Mouse (Mus musculus) layer of hippocampus, adult 2 months (tissue): ENCODE data around the gene Ifna4. TPM values are rescaled to one million over a fixed set of nuclear protein-coding genes. Genes with fewer than 3 reads are reported as not detected.

ENCODE experiments used
- DNase-seq, 2 experiments: peaks; one replicate each; pipeline ENCODE4 v3.0.0; 2022; ENCODE audit warnings: low spot score in 2 of 2
- H3K27ac ChIP-seq: fragments of 200-600 bp; 2 replicates; pipeline ENCODE4 v1.8.1; 2022
- H3K4me3 ChIP-seq: fragments of 200-600 bp; 2 replicates; pipeline ENCODE4 v1.8.1; 2022; ENCODE audit warnings: mild to moderate bottlenecking
- CTCF ChIP-seq: fragments of 200-600 bp; conservative IDR thresholded peaks from 2 replicates; pipeline ENCODE4 v1.8.1; 2022; ENCODE audit warnings: antibody characterized with exemption, mild to moderate bottlenecking, moderate library complexity
- total RNA-seq, 2 experiments: library from RNA; stranded (reverse); gene quantifications; 2 replicates each; pipeline ENCODE4 v1.2.3; 2021

Gene Ifna4
- total RNA-seq, 2 experiments from 2014 or later = not detected

- TF ChIP-seq CTCF = no peak
- DNase-seq = no peak
- H3K27ac ChIP-seq = no peak overlapping the region
- no peak overlapping the region for H3K4me3 ChIP-seq
Observed at GRCm38 (mm10) chr4:88875435-88876095, 33.9 kb downstream of the Ifna4 start.

GRCm38 (mm10) chr4:88876520-88876919, 34.9 kb downstream of the Ifna4 start:
- DNase-seq = no peak
- TF ChIP-seq CTCF = peak; percentile 45
- Histone ChIP-seq H3K27ac (no peak overlapping the region), H3K4me3 (no peak overlapping the region)

GRCm38 (mm10) chr4:88878246-88878645, 36.6 kb downstream of the Ifna4 start:
- no peak for TF ChIP-seq CTCF
- DNase-seq = no peak
- no peak overlapping the region for H3K4me3 ChIP-seq
- H3K27ac ChIP-seq = no peak overlapping the region

- DNase-seq = no peak
- no peak overlapping the region for H3K27ac ChIP-seq
- no peak overlapping the region for H3K4me3 ChIP-seq
- no peak for TF ChIP-seq CTCF
Observed at GRCm38 (mm10) chr4:88878772-88879171, 37.1 kb downstream of the Ifna4 start.

GRCm38 (mm10) chr4:88880101-88880500, 38.4 kb downstream of the Ifna4 start, which contains the start of gene Ifne:
Ifne (minus strand) TSS chr4:88880201.
- no peak for TF ChIP-seq CTCF
- no peak for DNase-seq
- H3K4me3 ChIP-seq = no peak within 1 kb of the TSS
- H3K27ac ChIP-seq = no peak within 1 kb of the TSS

GRCm38 (mm10) chr4:88888236-88888635, 46.6 kb downstream of the Ifna4 start:
- no peak for DNase-seq
- no peak overlapping the region for H3K4me3 ChIP-seq
- TF ChIP-seq CTCF = no peak

More at GRCm38 (mm10) chr4:88888236-88888635, 46.6 kb downstream of the Ifna4 start:
- no peak overlapping the region for H3K27ac ChIP-seq

Other genes starting within 250 kb of the Ifna4 start
- gene Ifna9, start 249.5 kb upstream of the Ifna4 start, total RNA-seq = not detected
- not detected for gene Ifna12, start 238.5 kb upstream of the Ifna4 start, total RNA-seq
- gene C87499, start 207.4 kb upstream of the Ifna4 start, total RNA-seq = not detected
- gene Ifna13, start 197.4 kb upstream of the Ifna4 start, total RNA-seq = not detected
- not detected for gene Ifna16, start 164.9 kb upstream of the Ifna4 start, total RNA-seq
- gene Ifna2, start 157.9 kb upstream of the Ifna4 start, total RNA-seq = not detected
- not detected for gene Ifnab, start 150.5 kb upstream of the Ifna4 start, total RNA-seq
- 1 to 10 TPM; 1.3 to 1.5 TPM for gene Gm26566, start 120.1 kb upstream of the Ifna4 start, total RNA-seq
- 100 to 1,000 TPM; 105 to 107 TPM for gene Klhl9, start 119.4 kb upstream of the Ifna4 start, total RNA-seq
- not detected for gene Gm13271, start 87.0 kb upstream of the Ifna4 start, total RNA-seq
- not detected for gene Gm13283, start 81.7 kb upstream of the Ifna4 start, total RNA-seq
- not detected for gene Gm13290, start 68.0 kb upstream of the Ifna4 start, total RNA-seq
- not detected for gene Gm13289, start 64.9 kb upstream of the Ifna4 start, total RNA-seq
- gene Gm13272, start 62.0 kb upstream of the Ifna4 start, total RNA-seq = not detected
- gene Ifnz, start 59.7 kb upstream of the Ifna4 start, total RNA-seq = not detected
- not detected for gene Gm13276, start 56.2 kb upstream of the Ifna4 start, total RNA-seq
- gene Gm13277, start 53.2 kb upstream of the Ifna4 start, total RNA-seq = not detected
- not detected for gene Gm13278, start 50.3 kb upstream of the Ifna4 start, total RNA-seq
- not detected for gene Gm13275, start 47.4 kb upstream of the Ifna4 start, total RNA-seq
- gene Gm13279, start 44.5 kb upstream of the Ifna4 start, total RNA-seq = not detected
- gene Gm13285, start 42.2 kb upstream of the Ifna4 start, total RNA-seq = not detected
- not detected for gene Gm13287, start 38.6 kb upstream of the Ifna4 start, total RNA-seq
- not detected for gene Gm13288, start 36.3 kb upstream of the Ifna4 start, total RNA-seq
- not detected for gene Ifna7, start 25.6 kb upstream of the Ifna4 start, total RNA-seq
- gene Ifna11, start 21.9 kb upstream of the Ifna4 start, total RNA-seq = not detected
- gene Ifna6, start 14.4 kb upstream of the Ifna4 start, total RNA-seq = not detected
- not detected for gene Ifna5, start 6.3 kb upstream of the Ifna4 start, total RNA-seq
- gene Ifna1, start 8.2 kb downstream of the Ifna4 start, total RNA-seq = not detected
- not detected for gene Ifne, start 38.3 kb downstream of the Ifna4 start, total RNA-seq